Mouse (Mus musculus): Measurements from ENCODE around the gene Tmem25.

- TF ChIP-seq CTCF (IDR thresholded peaks at IDR 0.05 in 2 of 3, conservative IDR thresholded peaks at IDR 0.05 in 1 of 3; ENCODE audit: control insufficient read depth in 1 of 3, insufficient read depth in 1 of 3, low read depth in 2 of 3, low read length in 3 of 3, poor library complexity in 1 of 3, severe bottlenecking in 1 of 3) = no peak
- TF ChIP-seq KAT2A (conservative IDR thresholded peaks at IDR 0.05; ENCODE audit: low read depth, low read length) = no peak
- no peak for TF ChIP-seq MAFK (IDR thresholded peaks at IDR 0.05; ENCODE audit: borderline replicate concordance, low read depth, low read length)
- TF ChIP-seq TCF12 (IDR thresholded peaks at IDR 0.05; ENCODE audit: low read depth, low read length) = no peak
- TF ChIP-seq USF2 (IDR thresholded peaks at IDR 0.05; ENCODE audit: borderline replicate concordance in 1 of 2, insufficient read depth in 1 of 2, low read depth in 1 of 2, low read length in 2 of 2) = no peak
- TF ChIP-seq TBP (IDR thresholded peaks at IDR 0.05; ENCODE audit: low read depth, low read length) = no peak
- no peak for TF ChIP-seq GABPA (IDR thresholded peaks at IDR 0.05; ENCODE audit: low read depth, low read length)
- TF ChIP-seq ZC3H11A (IDR thresholded peaks at IDR 0.05; ENCODE audit: low read depth, low read length) = no peak
Measured at GRCm38 (mm10) chr9:44830506-44830905, 31.4 kb upstream of the Tmem25 start.

Measured in MEL (cell line).